Comparison of ENCODE assay signal across 8 mouse cellular contexts in genomic region chr19:45815170-45815569, GRCm38 (mm10). TPM values are rescaled to one million over a fixed set of nuclear protein-coding genes. Genes with fewer than 3 reads are reported as not detected.
DNase-seq lines count a peak whose midpoint lies in the region; ATAC-seq and TF ChIP-seq lines count a peak whose summit lies in the region.
"Had no signal": no experiment of that assay in that cellular context is flagged by ENCODE, and none has a peak within 500 bp of the region (broad histone marks: within the 10 kb centered on the region; RNA-seq: fewer than 3 reads in every experiment).

No protein-coding gene starts in this region.

- H3K27me3 ChIP-seq in liver, embryonic 11.5 days (replicated peaks; ENCODE audit: control insufficient read depth, insufficient read depth, low read length): peaks cover 30% of the 10 kb centered on the region
- H3K27me3 ChIP-seq in forebrain, embryonic 13.5 days: peaks cover 23% of the 10 kb centered on the region
- peaks cover 49% of the 10 kb centered on the region for H3K27me3 ChIP-seq in limb, embryonic 10.5 days (ENCODE audit: low read depth, poor library complexity, severe bottlenecking)
- H3K27me3 ChIP-seq in thymus, adult 2 months (ENCODE audit: control insufficient read depth, insufficient read depth, low read length): no peaks in the 10 kb centered on the region; the same call in 1 of the 2 replicates

- 62% methylated on average over 10 of the region's 10 CpGs for WGBS in liver, embryonic 11.5 days
- WGBS in forebrain, embryonic 13.5 days: 69% methylated on average over 10 of the region's 10 CpGs
- WGBS in limb, embryonic 10.5 days: 61% methylated on average over 10 of the region's 10 CpGs
- WGBS in olfactory bulb, adult 2 months: 47% methylated on average over 10 of the region's 10 CpGs
- 77% methylated on average over 10 of the region's 10 CpGs for WGBS in thymus, adult 2 months

- H3K9me3 ChIP-seq in liver, embryonic 11.5 days (ENCODE audit: control insufficient read depth, low read length): no peaks in the 10 kb centered on the region
- H3K9me3 ChIP-seq in forebrain, embryonic 13.5 days (replicated peaks): no peaks in the 10 kb centered on the region
- no peaks in the 10 kb centered on the region for H3K9me3 ChIP-seq in limb, embryonic 10.5 days (replicated peaks)

- no peak for DNase-seq in liver, embryonic 11.5 days (ENCODE audit: low spot score)
- no peak for DNase-seq in liver
- no peak for DNase-seq in limb, embryonic 10.5 days (ENCODE audit: low spot score)
- DNase-seq in thymus, adult 2 months: no peak
- no peak for DNase-seq in adrenal gland, adult 2 months

- no peak overlapping the region for H3K4me3 ChIP-seq in liver, embryonic 11.5 days (ENCODE audit: low read depth, low read length)
- peak overlapping the region; percentile 45 for H3K4me3 ChIP-seq in forebrain, embryonic 13.5 days
- H3K4me3 ChIP-seq in limb, embryonic 10.5 days: peak overlapping the region; percentile 56
- H3K4me3 ChIP-seq in olfactory bulb, adult 2 months (ENCODE audit: insufficient read depth, low read depth, low read length): peak overlapping the region; percentile 47
- no peak overlapping the region for H3K4me3 ChIP-seq in thymus, adult 2 months (ENCODE audit: control insufficient read depth, insufficient read depth, low read length)

- H3K9ac ChIP-seq in liver, embryonic 11.5 days (ENCODE audit: low read depth, low read length): no peak overlapping the region
- H3K9ac ChIP-seq in forebrain, embryonic 13.5 days: peak overlapping the region; percentile 68

- no peak for ATAC-seq in liver, embryonic 11.5 days (replicated peaks; ENCODE audit: low FRiP score)
- 0 out of 2 replicates have a peak, but pooled peaks have one; percentile 1 for ATAC-seq in forebrain, embryonic 13.5 days

- no peaks in the 10 kb centered on the region for H3K36me3 ChIP-seq in liver, embryonic 11.5 days (ENCODE audit: control insufficient read depth, insufficient read depth, low read length)
- H3K36me3 ChIP-seq in forebrain, embryonic 13.5 days (ENCODE audit: poor library complexity, severe bottlenecking): peaks cover 6% of the 10 kb centered on the region; the same call in 1 of the 2 replicates
- peaks cover 16% of the 10 kb centered on the region for H3K36me3 ChIP-seq in limb, embryonic 10.5 days
- no peaks in the 10 kb centered on the region for H3K36me3 ChIP-seq in thymus, adult 2 months (ENCODE audit: control insufficient read depth, insufficient read depth, low read length)

- no peak overlapping the region for H3K27ac ChIP-seq in liver, embryonic 11.5 days (ENCODE audit: low read depth, low read length)
- no peak overlapping the region for H3K27ac ChIP-seq in forebrain, embryonic 13.5 days
- H3K27ac ChIP-seq in limb, embryonic 10.5 days: no peak overlapping the region
- H3K27ac ChIP-seq in olfactory bulb, adult 2 months (ENCODE audit: insufficient read depth, low read depth, low read length): peak overlapping the region; percentile 72
- H3K27ac ChIP-seq in thymus, adult 2 months (ENCODE audit: control insufficient read depth, insufficient read depth, low read length): no peak overlapping the region

- TF ChIP-seq POLR2A in olfactory bulb, adult 2 months (IDR thresholded peaks at IDR 0.05; ENCODE audit: insufficient read depth, low read depth, low read length): no peak
- TF ChIP-seq POLR2A in thymus, adult 2 months (IDR thresholded peaks at IDR 0.05; ENCODE audit: control insufficient read depth, extremely low read depth, insufficient read depth, low read length, poor library complexity): no peak

- peak overlapping the region; percentile 72 for H3K4me2 ChIP-seq in liver, embryonic 11.5 days
- peak overlapping the region; percentile 89 for H3K4me2 ChIP-seq in forebrain, embryonic 13.5 days

- no peak for TF ChIP-seq CTCF in olfactory bulb, adult 2 months (IDR thresholded peaks at IDR 0.05; ENCODE audit: insufficient read depth, low read depth, low read length)
- no peak for TF ChIP-seq CTCF in thymus, adult 2 months (IDR thresholded peaks at IDR 0.05; ENCODE audit: borderline replicate concordance, control insufficient read depth, extremely low read depth, insufficient read depth, low read length, poor library complexity)

- H3K4me1 ChIP-seq in liver, embryonic 11.5 days (replicated peaks; ENCODE audit: control insufficient read depth, insufficient read depth, low read length): peaks cover 16% of the 10 kb centered on the region
- peaks cover 41% of the 10 kb centered on the region for H3K4me1 ChIP-seq in forebrain, embryonic 13.5 days
- peaks cover 71% of the 10 kb centered on the region for H3K4me1 ChIP-seq in limb, embryonic 10.5 days
- peaks cover 33% of the 10 kb centered on the region for H3K4me1 ChIP-seq in olfactory bulb, adult 2 months (ENCODE audit: control insufficient read depth, insufficient read depth, low read length)
- H3K4me1 ChIP-seq in thymus, adult 2 months (replicated peaks; ENCODE audit: control insufficient read depth, insufficient read depth, low read length): peaks cover 22% of the 10 kb centered on the region

RNA-seq across cellular contexts. Expression of gene Kcnip2, which starts 0.7 kb away (rescaled TPM):
- 1.2 and 1.8 TPM in 2 replicates for polyA plus RNA-seq in liver, embryonic 11.5 days (2014; fragmentation: Nextera tagmentation; extraction: Ambion mirVana)
- 2.7 and 3.3 TPM in 2 replicates for polyA plus RNA-seq in forebrain, embryonic 13.5 days (2015; fragmentation: Nextera tagmentation; extraction: Ambion mirVana)
- 0.14 and 0.18 TPM in 2 replicates for polyA plus RNA-seq in limb, embryonic 10.5 days (2016; fragmentation: Nextera tagmentation; extraction: Ambion mirVana)
- polyA plus RNA-seq in olfactory bulb, adult 2 months (2012; ENCODE audit: insufficient read depth, insufficient read length, low replicate concordance, missing spikeins): not detected in 2 replicates
- polyA plus RNA-seq in thymus, adult 2 months (2012; rRNA removed): 4.6 and 13.5 TPM in 2 replicates
- total RNA-seq in adrenal gland, adult 2 months (2021): under 1 TPM; 0.12 to 0.38 TPM
- polyA plus RNA-seq in adrenal gland, adult 2 months (2012; rRNA removed): 0.25 and 0.28 TPM in 2 replicates
- total RNA-seq: common myeloid progenitor, adult 5-6 weeks had no signal

RNA-seq across cellular contexts. Expression of gene Mgea5, which starts 31.5 kb away (rescaled TPM):
- 38.9 and 39.7 TPM in 2 replicates for polyA plus RNA-seq in liver, embryonic 11.5 days (2014; fragmentation: Nextera tagmentation; extraction: Ambion mirVana)
- polyA plus RNA-seq in forebrain, embryonic 13.5 days (2015; fragmentation: Nextera tagmentation; extraction: Ambion mirVana): 85.0 and 88.2 TPM in 2 replicates
- 54.2 and 68.9 TPM in 2 replicates for polyA plus RNA-seq in limb, embryonic 10.5 days (2016; fragmentation: Nextera tagmentation; extraction: Ambion mirVana)
- polyA plus RNA-seq in olfactory bulb, adult 2 months (2012; ENCODE audit: insufficient read depth, insufficient read length, low replicate concordance, missing spikeins): 284 TPM in 1 of 2 replicates, not detected in the other
- polyA plus RNA-seq in thymus, adult 2 months (2012; rRNA removed): 71.2 and 74.2 TPM in 2 replicates
- 10 to 100 TPM; 55.8 to 85.1 TPM for total RNA-seq in adrenal gland, adult 2 months (2021)
- polyA plus RNA-seq in adrenal gland, adult 2 months (2012; rRNA removed): 5.4 and 8.2 TPM in 2 replicates

Comparison
In these comparisons a context has a peak if more than half of its experiments do, and no peak if none do; other contexts are left out.
1. H3K4me3 ChIP-seq: peak in forebrain, embryonic 13.5 days (single experiment), limb, embryonic 10.5 days (single experiment) and olfactory bulb, adult 2 months (single experiment); none in liver, embryonic 11.5 days (single experiment) and thymus, adult 2 months (single experiment).